Mouse (Mus musculus) embryonic facial prominence, embryonic 10.5 days (tissue): Measurements from ENCODE around the gene Banf2. TPM values are rescaled to one million over a fixed set of nuclear protein-coding genes. Genes with fewer than 3 reads are reported as not detected.
A peak's percentile ranks its signal among the peaks of the same experiment; 100 is the strongest.

Experiments used
- DNase-seq: peaks from one replicate; pipeline ENCODE4 v3.0.0-alpha.2; 2017; ENCODE audit warnings: low spot score
- H3K27ac ChIP-seq: fragments of 300-500 bp; sonication (generic); replicated peaks from 2 replicates; pipeline ENCODE4 v1.5.1; 2016; ENCODE audit warnings: mild to moderate bottlenecking
- H3K27me3 ChIP-seq: fragments of 300-500 bp; sonication (generic); replicated peaks from 2 replicates; pipeline ENCODE4 v1.6.1; 2016; ENCODE audit warnings: low read depth, mild to moderate bottlenecking; ENCODE audit not compliant: poor library complexity, severe bottlenecking
- H3K36me3 ChIP-seq: fragments of 300-500 bp; sonication (generic); replicated peaks from 2 replicates; pipeline ENCODE4 v1.6.1; 2016; ENCODE audit warnings: mild to moderate bottlenecking, moderate library complexity
- H3K4me1 ChIP-seq: fragments of 300-500 bp; sonication (generic); 2 replicates; pipeline ENCODE4 v1.6.1; 2016
- H3K4me3 ChIP-seq: fragments of 300-500 bp; sonication (generic); 2 replicates; pipeline ENCODE4 v1.5.1; 2016; ENCODE audit warnings: mild to moderate bottlenecking, moderate library complexity
- H3K9me3 ChIP-seq: fragments of 300-500 bp; sonication (generic); 2 replicates; pipeline ENCODE4 v1.6.1; 2016; ENCODE audit warnings: mild to moderate bottlenecking
- WGBS: fragments of 180-500 bp; shearing (Covaris S2); methylation state at CpG from one replicate; pipeline ENCODE4 v1.1.7; 2016; 5-methylcytosine and 5-hydroxymethylcytosine counted together
- polyA plus RNA-seq: library from polyadenylated mRNA; unstranded; fragments of >200 nt; fragmentation: Nextera tagmentation; extraction: Ambion mirVana; gene quantifications from 2 replicates; pipeline ENCODE4 v1.2.1, GENCODE M21; 2016

Gene Banf2
- polyA plus RNA-seq, 1 experiment from 2014 or later: not detected

GRCm38 (mm10) chr2:144074059-144074458 lies 41.2 kb downstream of the Banf2 start:
- WGBS: 94% methylated on average over 5 of the region's 5 CpGs
- DNase-seq: no peak
- Histone ChIP-seq H3K36me3 (no peaks in the 10 kb centered on the region), H3K4me3 (no peak overlapping the region), H3K4me1 (peaks cover 24% of the 10 kb centered on the region), H3K27me3 (no peaks in the 10 kb centered on the region), H3K27ac (no peak overlapping the region), H3K9me3 (no peaks in the 10 kb centered on the region)

- no peaks in the 10 kb centered on the region for H3K27me3 ChIP-seq
- H3K27ac ChIP-seq: no peak overlapping the region
- WGBS: 90% methylated on average over 2 of the region's 2 CpGs
These were observed 43.8 kb downstream of the Banf2 start for GRCm38 (mm10) chr2:144076625-144077024.

GRCm38 (mm10) chr2:144078897-144079296 lies 46.0 kb downstream of the Banf2 start:
- Histone ChIP-seq H3K4me3 (no peak overlapping the region), H3K9me3 (no peaks in the 10 kb centered on the region), H3K27ac (no peak overlapping the region), H3K27me3 (no peaks in the 10 kb centered on the region), H3K4me1 (peaks cover 6% of the 10 kb centered on the region; the same call in 1 of the 2 replicates), H3K36me3 (no peaks in the 10 kb centered on the region)
- no peak for DNase-seq
- 85% methylated on average over 3 of the region's 3 CpGs for WGBS

More at GRCm38 (mm10) chr2:144076625-144077024, 43.8 kb downstream of the Banf2 start:
- no peak for DNase-seq
- Histone ChIP-seq H3K4me3 (no peak overlapping the region), H3K4me1 (peaks cover 16% of the 10 kb centered on the region), H3K36me3 (no peaks in the 10 kb centered on the region), H3K9me3 (no peaks in the 10 kb centered on the region)

- Histone ChIP-seq H3K27ac (peak overlapping the region; percentile 82), H3K27me3 (no peaks in the 10 kb centered on the region), H3K4me1 (peaks cover 27% of the 10 kb centered on the region), H3K4me3 (no peak overlapping the region), H3K36me3 (no peaks in the 10 kb centered on the region), H3K9me3 (no peaks in the 10 kb centered on the region)
- 27% methylated on average over 18 of the region's 18 CpGs for WGBS
- DNase-seq: peak; percentile 45
These were observed 53.5 kb downstream of the Banf2 start for GRCm38 (mm10) chr2:144086183-144086847.

GRCm38 (mm10) chr2:144087899-144088584 lies 55.2 kb downstream of the Banf2 start:
- Histone ChIP-seq H3K36me3 (no peaks in the 10 kb centered on the region), H3K9me3 (no peaks in the 10 kb centered on the region), H3K4me1 (peaks cover 27% of the 10 kb centered on the region), H3K27me3 (no peaks in the 10 kb centered on the region), H3K27ac (no peak overlapping the region), H3K4me3 (no peak overlapping the region)
- 59% methylated on average over 9 of the region's 9 CpGs for WGBS
- no peak for DNase-seq

- DNase-seq: no peak
- H3K9me3 ChIP-seq: no peaks in the 10 kb centered on the region
- H3K27ac ChIP-seq: no peak overlapping the region
- peaks cover 24% of the 10 kb centered on the region for H3K4me1 ChIP-seq
- no peaks in the 10 kb centered on the region for H3K36me3 ChIP-seq
- 76% methylated on average over 4 of the region's 4 CpGs for WGBS
- H3K27me3 ChIP-seq: no peaks in the 10 kb centered on the region
- no peak overlapping the region for H3K4me3 ChIP-seq
These were observed 59.9 kb downstream of the Banf2 start for GRCm38 (mm10) chr2:144092767-144093166.

GRCm38 (mm10) chr2:144094721-144095120 lies 61.9 kb downstream of the Banf2 start:
- H3K27ac ChIP-seq: no peak overlapping the region
- DNase-seq: no peak
- no peaks in the 10 kb centered on the region for H3K36me3 ChIP-seq
- H3K4me3 ChIP-seq: no peak overlapping the region
- WGBS: 49% methylated on average over 1 of the region's 1 CpGs
- H3K4me1 ChIP-seq: peaks cover 16% of the 10 kb centered on the region
- no peaks in the 10 kb centered on the region for H3K9me3 ChIP-seq
- H3K27me3 ChIP-seq: no peaks in the 10 kb centered on the region

- 52% methylated on average over 13 of the region's 13 CpGs for WGBS
- no peaks in the 10 kb centered on the region for H3K36me3 ChIP-seq
- H3K27ac ChIP-seq: peak overlapping the region; percentile 11
- H3K4me3 ChIP-seq: no peak overlapping the region
- 0 out of 2 replicates have a peak, but pooled peaks cover 3% of the 10 kb centered on the region for H3K9me3 ChIP-seq
- peaks cover 15% of the 10 kb centered on the region for H3K4me1 ChIP-seq
- peak; percentile 39 for DNase-seq
- no peaks in the 10 kb centered on the region for H3K27me3 ChIP-seq
These were observed 68.7 kb downstream of the Banf2 start for GRCm38 (mm10) chr2:144101463-144101961.

GRCm38 (mm10) chr2:144107374-144107773 lies 74.5 kb downstream of the Banf2 start:
- WGBS: 91% methylated on average over 5 of the region's 5 CpGs

GRCm38 (mm10) chr2:144107810-144108209 lies 75.0 kb downstream of the Banf2 start:
- no peaks in the 10 kb centered on the region for H3K9me3 ChIP-seq
- no peak for DNase-seq
- H3K4me1 ChIP-seq: 0 out of 2 replicates have a peak, but pooled peaks cover 14% of the 10 kb centered on the region
- 86% methylated on average over 2 of the region's 2 CpGs for WGBS
- H3K27ac ChIP-seq: no peak overlapping the region
- no peaks in the 10 kb centered on the region for H3K36me3 ChIP-seq
- H3K27me3 ChIP-seq: no peaks in the 10 kb centered on the region
- no peak overlapping the region for H3K4me3 ChIP-seq

More at GRCm38 (mm10) chr2:144107374-144107773, 74.5 kb downstream of the Banf2 start:
- no peak overlapping the region for H3K27ac ChIP-seq
- H3K9me3 ChIP-seq: no peaks in the 10 kb centered on the region
- no peaks in the 10 kb centered on the region for H3K27me3 ChIP-seq
- H3K36me3 ChIP-seq: no peaks in the 10 kb centered on the region
- 0 out of 2 replicates have a peak, but pooled peaks cover 13% of the 10 kb centered on the region for H3K4me1 ChIP-seq
- no peak for DNase-seq
- no peak overlapping the region for H3K4me3 ChIP-seq

- Histone ChIP-seq H3K9me3 (no peaks in the 10 kb centered on the region), H3K4me1 (0 out of 2 replicates have a peak, but pooled peaks cover 14% of the 10 kb centered on the region)
- WGBS: 83% methylated on average over 3 of the region's 3 CpGs
These were observed 75.5 kb downstream of the Banf2 start for GRCm38 (mm10) chr2:144108376-144108775.

GRCm38 (mm10) chr2:144111966-144112365 lies 79.1 kb downstream of the Banf2 start:
- Histone ChIP-seq H3K4me3 (no peak overlapping the region), H3K4me1 (0 out of 2 replicates have a peak, but pooled peaks cover 14% of the 10 kb centered on the region), H3K36me3 (no peaks in the 10 kb centered on the region), H3K27ac (no peak overlapping the region), H3K27me3 (no peaks in the 10 kb centered on the region), H3K9me3 (no peaks in the 10 kb centered on the region)
- no peak for DNase-seq
- WGBS: 71% methylated on average over 7 of the region's 7 CpGs

More at GRCm38 (mm10) chr2:144108376-144108775, 75.5 kb downstream of the Banf2 start:
- no peaks in the 10 kb centered on the region for H3K27me3 ChIP-seq
- H3K36me3 ChIP-seq: no peaks in the 10 kb centered on the region
- no peak for DNase-seq
- no peak overlapping the region for H3K4me3 ChIP-seq
- no peak overlapping the region for H3K27ac ChIP-seq
